Mouse (Mus musculus) monocyte, adult 5-6 weeks (primary cell): ENCODE data around the gene Slc46a2. TPM values are rescaled to one million over a fixed set of nuclear protein-coding genes. Genes with fewer than 3 reads are reported as not detected.
A peak's percentile ranks its signal among the peaks of the same experiment; 100 is the strongest.

ENCODE experiments used
- ATAC-seq: fragments of 153-309, 156-312 bp; replicated peaks from 2 replicates; pipeline ENCODE4 v1.8.0; 2017; ENCODE audit warnings: mild to moderate bottlenecking; ENCODE audit not compliant: low TSS enrichment, insufficient number of reproducible peaks, severe bottlenecking, poor library complexity, low FRiP score
- total RNA-seq: library from RNA; stranded (forward); fragments of 200-1000, 200-491, 200-594 nt; gene quantifications from 3 replicates; pipeline ENCODE4 v1.2.3, GENCODE M21; 2017

Gene Slc46a2
- not detected in 3 replicates for total RNA-seq

- ATAC-seq, result no peak
Measured at GRCm38 (mm10) chr4:59914608-59915403, at the start of gene Slc46a2. Gene Slc46a2, minus strand, starts transcription at chr4:59915056.

GRCm38 (mm10) chr4:59963405-59964344, 48.8 kb upstream of the Slc46a2 start, which contains the start of gene Mup6:
Gene Mup6, plus strand, starts transcription at chr4:59964294.
- ATAC-seq, result no peak

GRCm38 (mm10) chr4:59960610-59961009, 45.8 kb upstream of the Slc46a2 start, which contains the start of gene Mup4:
Gene Mup4, minus strand, starts transcription at chr4:59960710.
- no peak for ATAC-seq

GRCm38 (mm10) chr4:59937543-59937942, 22.7 kb upstream of the Slc46a2 start:
- no peak for ATAC-seq

- ATAC-seq, result no peak
Measured at GRCm38 (mm10) chr4:59932505-59933281, 17.8 kb upstream of the Slc46a2 start.

GRCm38 (mm10) chr4:59928347-59928746, 13.5 kb upstream of the Slc46a2 start:
- peak; percentile 87 for ATAC-seq

GRCm38 (mm10) chr4:59927666-59928065, 12.8 kb upstream of the Slc46a2 start:
- ATAC-seq, result no peak

- no peak for ATAC-seq
Measured at GRCm38 (mm10) chr4:59925082-59925481, 10.2 kb upstream of the Slc46a2 start.

- ATAC-seq, result no peak
Measured at GRCm38 (mm10) chr4:59917966-59918365, 3.1 kb upstream of the Slc46a2 start.

GRCm38 (mm10) chr4:59908785-59909184, 6.1 kb downstream of the Slc46a2 start:
- ATAC-seq, result no peak

GRCm38 (mm10) chr4:59907657-59908230, 7.1 kb downstream of the Slc46a2 start:
- no peak for ATAC-seq

- ATAC-seq, result no peak
Measured at GRCm38 (mm10) chr4:59907092-59907491, 7.8 kb downstream of the Slc46a2 start.

- ATAC-seq, result no peak
Measured at GRCm38 (mm10) chr4:59902547-59902946, 12.3 kb downstream of the Slc46a2 start.

- ATAC-seq, result no peak
Measured at GRCm38 (mm10) chr4:59901810-59902209, 13.0 kb downstream of the Slc46a2 start.

GRCm38 (mm10) chr4:59898521-59898919, 16.3 kb downstream of the Slc46a2 start:
- no peak for ATAC-seq

GRCm38 (mm10) chr4:59897814-59898520, 16.9 kb downstream of the Slc46a2 start:
- ATAC-seq, result no peak

- no peak for ATAC-seq
Measured at GRCm38 (mm10) chr4:59896000-59896399, 18.9 kb downstream of the Slc46a2 start.
